Mouse (Mus musculus) cerebellum, postnatal 36 days (tissue): ENCODE data around the gene Hnrnpl.
A peak's percentile ranks its signal among the peaks of the same experiment; 100 is the strongest.

Experiments
- DNase-seq, 2 experiments: peaks; one replicate each; pipeline ENCODE4 v3.0.0; 2021 to 2022; ENCODE audit warnings: mixed read lengths in 2 of 2

The Hnrnpl gene

DNA sequence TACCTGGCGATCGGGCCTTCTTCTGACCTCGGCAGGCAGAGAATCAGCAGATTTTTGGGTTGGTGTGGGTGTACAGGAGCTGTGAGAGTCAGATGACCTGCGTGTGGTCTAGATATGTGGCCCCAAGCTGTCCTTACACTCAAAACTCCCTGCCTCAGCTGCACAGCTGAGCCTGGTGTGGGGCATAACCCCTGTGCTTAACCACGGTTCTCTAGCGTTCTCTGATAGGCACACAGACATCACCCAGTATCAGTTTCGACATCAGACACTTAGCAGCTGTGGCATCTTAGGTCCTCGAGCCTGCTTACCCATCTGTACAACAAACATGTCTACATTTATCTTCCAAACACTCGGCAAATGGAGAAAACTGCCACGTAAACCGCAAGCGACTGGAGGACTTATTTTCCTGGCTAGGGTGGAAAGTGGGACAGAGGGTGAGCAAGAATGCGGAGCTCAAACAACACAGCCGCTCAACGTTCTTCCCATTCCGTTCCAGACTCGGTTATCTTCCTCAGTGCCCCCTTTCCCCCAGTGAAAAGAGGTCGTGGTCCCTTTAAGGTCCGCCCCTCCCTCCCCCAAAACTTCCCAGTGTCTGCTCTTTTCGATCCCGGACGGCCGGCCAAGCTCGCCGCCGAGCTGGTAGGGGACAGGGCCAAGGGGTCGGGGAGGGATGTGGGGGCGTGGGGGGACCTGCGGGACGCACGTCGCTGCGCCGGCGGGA, at the start of gene Hnrnpl:
Gene Hnrnpl, plus strand, starts transcription at position 321 of the 721 bp plus-strand sequence.
- DNase-seq: peak in 1 of 2 experiments; percentile 27

DNA sequence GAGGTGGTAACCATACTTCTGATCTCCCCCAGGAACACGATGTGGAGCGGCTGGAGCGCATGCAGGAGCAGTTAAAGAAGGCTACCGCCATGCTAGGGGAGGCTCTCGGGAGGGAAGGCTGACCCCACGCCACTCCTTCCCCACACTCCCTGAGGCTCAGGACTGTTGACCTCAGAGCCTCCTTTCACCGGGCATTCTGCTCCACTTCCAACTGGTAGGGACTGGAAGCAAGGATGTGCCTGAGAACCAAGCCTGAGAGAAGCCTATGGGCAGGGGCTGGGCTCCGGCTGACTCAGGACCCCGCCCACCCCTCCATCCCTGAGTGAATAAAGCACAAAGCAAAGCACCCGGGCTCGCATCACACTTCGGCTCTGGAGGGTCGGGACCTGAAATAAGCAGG, 49.7 kb upstream of the Hnrnpl start:
- no peak for DNase-seq

DNA sequence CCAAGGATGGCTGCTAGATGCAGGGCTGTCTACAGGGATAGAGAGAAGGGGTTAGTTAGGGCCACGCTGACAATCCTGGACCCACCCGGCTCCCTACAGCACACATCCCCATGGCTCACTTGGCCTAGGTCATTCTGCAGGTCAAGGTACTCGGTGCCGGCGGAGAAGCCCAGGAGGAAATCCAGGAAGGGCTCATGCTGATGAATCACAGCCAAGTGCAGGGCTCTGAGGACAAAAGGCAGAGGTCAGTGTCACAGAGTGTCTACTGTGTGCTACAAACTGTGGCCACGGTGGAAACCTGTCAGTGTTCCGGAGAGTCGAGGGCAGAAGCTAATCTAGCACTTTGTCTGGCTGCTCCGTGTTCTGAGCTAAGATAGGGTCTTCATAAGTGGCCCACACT, 46.4 kb upstream of the Hnrnpl start:
- DNase-seq: no peak

DNA sequence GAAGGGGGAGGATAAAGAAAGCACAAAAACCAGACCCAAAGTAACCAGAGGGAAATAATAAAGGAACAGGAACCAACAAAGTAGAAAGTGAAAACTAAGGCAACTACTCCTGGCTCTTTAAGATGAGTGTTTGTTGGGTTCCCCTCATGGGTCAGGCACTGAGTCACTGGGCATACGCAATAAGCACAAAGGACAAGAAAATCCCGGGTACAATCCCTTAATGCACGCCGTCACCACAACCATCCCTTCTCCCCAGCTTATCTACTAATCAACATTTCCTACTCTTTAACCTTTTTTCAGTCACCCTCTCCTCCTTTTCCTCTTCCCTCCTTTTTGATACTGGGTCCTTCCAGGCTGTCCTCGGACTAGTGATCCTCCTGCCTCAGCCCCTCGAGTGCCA, 43.1 kb upstream of the Hnrnpl start:
- no peak for DNase-seq

DNA sequence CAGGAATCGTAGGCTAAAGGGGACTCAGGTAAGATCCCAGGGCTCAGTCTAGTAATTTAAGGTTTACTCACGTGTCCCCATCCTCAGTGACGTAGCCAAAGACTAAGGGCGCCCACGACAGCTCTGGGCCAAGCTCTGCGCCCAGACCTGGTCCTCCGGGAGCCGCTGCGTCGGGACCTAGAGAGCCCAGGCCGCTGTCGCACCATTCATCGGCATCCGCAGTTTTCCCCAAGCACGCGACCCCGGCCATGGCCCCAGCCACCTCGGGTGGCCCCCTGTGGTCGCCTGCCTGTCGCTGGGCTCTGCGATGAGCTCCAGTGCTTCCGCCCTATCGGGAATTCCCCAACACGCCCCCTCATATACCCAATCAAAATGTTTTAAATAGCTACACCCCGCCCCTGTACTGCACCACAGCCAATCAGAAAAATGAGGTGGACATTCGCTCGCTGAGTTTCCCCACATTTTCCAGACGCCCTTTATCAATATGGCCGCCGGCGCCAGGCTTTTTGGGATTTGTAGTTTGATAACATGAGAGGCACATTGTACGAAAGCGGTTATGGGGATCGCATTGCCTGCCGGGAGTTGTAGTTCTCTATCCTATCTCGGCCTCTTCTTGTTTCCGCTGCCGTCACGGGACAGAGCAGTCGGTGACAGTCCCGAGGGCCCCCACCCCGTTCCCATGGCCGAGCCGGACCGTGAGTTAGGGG, 42.0 kb upstream of the Hnrnpl start, which contains the start of gene Sirt2:
Gene Sirt2, plus strand, starts transcription at position 563 of the 707 bp plus-strand sequence.
- peak; percentile 95 to 98 for DNase-seq

DNA sequence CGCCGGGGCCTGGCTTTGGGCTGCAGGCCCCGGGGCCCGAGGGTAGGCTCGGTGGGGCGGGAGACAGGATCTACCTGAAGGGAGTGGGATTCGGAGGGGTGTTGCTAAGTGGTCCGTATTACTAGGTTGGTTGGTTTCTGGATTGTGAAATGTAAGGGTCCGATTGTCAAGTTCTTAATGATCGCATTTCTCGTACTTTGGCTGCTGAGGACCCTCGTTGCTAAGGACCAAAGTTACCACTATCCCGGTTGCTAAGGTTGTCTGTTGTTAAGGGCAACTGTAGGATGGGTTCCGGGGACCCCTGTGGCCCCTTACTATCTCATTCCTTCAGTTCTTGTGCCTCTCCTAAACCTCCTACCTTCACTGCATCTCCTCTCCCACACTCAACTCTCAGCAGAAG, 41.4 kb upstream of the Hnrnpl start:
- DNase-seq: no peak

DNA sequence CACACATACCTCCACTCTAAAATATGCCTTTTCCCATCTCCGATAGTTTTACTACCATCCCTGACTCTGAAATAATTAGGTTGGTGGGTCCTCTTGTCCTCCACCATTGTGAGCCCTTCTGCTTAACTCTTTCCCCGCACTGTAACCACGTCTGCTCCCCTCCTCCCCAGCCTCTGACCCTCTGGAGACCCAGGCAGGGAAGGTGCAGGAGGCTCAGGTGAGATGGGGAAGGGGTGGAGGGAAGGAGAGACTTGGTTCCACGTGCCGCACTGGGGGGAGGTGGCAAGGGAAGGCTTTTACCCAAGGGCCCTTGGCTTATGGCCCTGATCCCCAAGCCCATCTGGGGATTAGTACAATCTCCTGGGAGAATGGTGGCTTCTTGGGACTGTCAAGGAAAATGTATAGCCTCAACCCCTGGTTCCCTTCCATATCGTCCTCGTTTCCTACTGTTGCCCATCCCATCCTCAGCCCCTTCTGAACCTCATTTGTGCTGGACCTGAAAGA, 40.8 kb upstream of the Hnrnpl start, which contains the start of gene Nfkbib:
Gene Nfkbib, minus strand, starts transcription at position 51 of the 504 bp plus-strand sequence.
- no peak for DNase-seq

DNA sequence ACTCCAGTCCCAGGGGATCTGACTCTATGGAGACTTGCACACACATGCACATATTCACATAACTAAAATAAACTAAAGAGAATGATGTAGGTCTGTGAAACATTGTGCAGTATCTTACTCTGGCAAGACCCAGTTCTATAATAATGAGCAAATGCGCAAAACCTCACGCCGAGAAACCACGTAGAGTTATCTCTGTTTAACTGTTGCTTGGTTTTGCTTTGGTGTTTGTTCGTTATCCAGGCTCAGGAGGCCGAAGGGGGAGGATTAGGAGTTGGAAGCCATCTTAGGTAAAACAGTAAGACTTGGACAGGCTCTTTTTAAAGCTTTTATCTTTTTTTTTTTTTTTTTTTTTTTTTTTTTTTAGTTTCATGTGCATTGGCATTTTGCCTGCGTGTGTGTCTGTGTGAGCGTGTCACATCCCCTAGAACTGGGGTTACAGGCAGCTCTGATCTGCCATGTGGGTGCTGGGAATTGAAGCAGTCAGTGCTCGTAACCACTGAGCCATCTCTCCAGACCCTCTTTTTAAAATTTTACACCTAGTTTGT, 38.9 kb upstream of the Hnrnpl start:
- no peak for DNase-seq

DNA sequence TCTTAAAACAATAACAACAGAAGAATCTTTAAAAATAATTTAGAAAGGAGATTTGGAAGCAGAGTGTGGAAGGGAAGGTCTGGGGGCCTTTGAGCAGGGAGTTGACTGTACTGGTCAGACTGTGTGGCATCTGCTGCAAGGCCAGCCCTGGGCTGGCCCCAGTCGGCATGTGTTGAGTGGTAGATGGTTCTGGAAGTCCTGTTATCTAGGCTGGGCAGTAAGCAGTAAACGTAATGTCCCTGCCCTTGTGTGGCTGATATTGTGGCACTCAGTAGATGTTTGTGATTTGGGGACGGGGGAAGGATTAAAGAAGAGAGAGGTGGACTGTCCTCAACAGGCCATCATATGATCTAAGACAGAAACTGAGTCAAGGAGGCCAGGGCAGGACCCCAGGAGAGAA, 38.0 kb upstream of the Hnrnpl start:
- no peak for DNase-seq

DNA sequence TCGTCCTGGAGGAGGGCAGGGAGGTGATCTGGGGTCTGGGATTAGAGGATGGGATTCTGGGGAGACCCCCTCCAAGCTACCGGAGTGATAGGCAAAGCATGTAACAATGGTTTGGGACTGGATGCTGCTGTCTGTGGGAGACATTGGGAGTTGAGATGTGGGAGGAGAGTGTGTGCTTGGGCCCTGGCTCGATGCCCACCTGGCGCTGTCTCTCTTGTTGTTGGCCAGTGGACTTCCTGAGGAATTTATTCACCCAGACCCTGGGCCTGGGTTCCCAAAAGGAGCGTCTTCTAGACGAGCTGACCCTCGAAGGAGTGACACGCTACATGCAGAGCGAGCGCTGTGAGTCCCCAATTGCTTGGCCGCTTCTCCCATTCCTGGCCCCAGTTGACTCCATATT, 36.5 kb upstream of the Hnrnpl start:
- DNase-seq: peak in 1 of 2 experiments; percentile 38

DNA sequence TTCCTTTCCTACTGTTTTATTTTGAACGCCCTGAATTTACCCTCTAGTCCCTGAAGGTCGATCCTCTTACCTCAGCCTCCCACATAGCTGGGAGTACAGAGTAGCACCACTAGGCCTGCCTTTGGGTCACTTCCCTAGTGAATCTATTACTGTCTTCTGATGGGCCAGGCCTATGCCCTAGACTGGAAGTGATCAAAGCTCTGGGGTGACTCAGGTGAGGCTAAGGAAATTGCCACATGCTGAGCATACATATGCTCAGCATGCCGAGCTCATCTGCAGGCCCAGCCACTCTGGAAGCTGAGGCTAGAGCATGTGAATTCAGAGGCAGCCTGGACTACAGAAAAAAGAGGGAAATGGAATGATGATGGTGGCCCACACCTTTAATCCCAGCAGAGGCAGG, 35.2 kb upstream of the Hnrnpl start:
- no peak for DNase-seq

DNA sequence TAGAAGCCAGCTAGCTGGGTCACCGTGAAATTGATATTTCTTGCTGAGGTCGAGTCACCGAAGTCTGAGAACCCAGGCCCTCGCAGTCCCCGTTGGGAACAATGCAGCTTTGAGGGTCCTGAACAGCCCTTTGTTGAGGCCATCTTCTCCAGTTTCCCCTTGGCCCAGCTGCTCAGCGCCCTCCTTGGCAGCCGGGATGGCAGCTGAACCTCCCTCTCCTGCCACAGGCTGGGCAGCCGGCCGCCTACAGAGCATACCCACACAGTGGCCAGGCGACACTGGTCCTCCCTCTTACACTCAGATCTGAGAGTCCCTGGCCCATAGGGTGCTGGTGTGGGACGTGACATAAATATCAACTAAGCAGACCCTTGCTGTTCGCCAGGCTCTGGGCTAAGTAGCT, 34.2 kb upstream of the Hnrnpl start:
- no peak for DNase-seq

DNA sequence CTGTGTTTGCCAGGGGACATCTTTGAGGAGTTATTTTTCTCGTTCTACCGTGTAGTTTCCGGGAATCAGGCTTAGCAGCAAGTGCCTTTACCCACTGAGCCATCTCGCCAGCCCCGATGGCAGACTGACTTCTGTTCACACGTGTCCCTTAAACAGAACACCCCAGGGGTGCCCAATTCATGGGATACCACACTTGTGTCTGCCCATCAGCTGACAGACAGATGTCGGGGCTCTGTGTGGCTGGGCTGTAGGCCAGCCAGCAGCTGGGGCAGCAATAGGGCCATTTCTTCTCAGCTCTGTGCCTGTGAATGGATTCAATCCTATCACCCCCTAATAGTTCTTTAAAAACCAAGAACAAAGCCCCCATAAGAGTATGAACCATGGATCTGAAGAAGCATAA, 33.2 kb upstream of the Hnrnpl start:
- no peak for DNase-seq

DNA sequence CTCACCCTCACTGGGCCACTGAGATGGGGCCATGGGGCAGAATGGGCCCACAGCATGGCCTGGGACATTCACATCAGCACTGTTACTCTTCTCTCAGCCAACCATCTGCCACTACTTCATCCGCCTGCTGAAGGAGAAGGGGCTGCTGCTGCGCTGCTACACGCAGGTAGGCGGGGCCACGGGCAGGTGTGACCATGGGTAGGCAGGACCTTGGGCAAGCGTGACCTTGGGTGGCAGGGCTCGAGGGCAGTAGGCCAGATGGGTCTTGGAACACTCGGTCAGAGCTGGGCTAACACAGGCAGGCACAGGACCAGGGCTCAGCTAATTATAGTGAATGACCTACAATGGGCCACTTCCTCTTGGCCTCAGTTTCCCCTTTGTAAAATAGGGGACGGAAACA, 29.5 kb upstream of the Hnrnpl start:
- no peak for DNase-seq

DNA sequence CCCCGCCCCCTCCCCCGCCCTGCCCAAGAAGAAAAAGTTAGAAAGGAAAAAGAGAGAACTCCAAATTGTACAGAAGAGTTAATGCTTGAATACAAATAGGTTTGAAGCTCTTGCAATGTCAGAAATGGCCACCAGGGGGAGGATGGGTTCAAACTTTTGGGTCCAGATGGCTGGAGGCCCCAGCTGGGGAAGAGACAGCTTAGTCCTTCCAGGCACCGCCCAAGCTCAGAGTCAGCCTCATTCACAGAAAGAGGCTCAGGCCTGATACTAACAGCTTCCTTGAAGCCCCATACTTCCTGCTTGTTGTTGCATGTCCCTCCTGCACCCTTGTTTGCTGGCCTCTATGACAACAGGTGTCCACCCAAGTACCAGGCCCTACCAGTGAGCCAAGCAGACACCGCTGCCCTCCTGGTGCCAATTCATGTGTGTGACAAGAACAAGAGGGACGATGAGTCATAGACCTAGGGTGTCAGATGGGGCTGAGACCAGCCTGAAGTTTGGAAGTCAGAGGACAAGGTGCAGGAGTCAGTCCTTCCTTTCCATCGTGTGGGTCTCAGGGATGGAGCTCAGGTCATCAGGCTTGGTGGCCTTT, 28.2 kb upstream of the Hnrnpl start:
- peak; percentile 91 to 95 for DNase-seq

DNA sequence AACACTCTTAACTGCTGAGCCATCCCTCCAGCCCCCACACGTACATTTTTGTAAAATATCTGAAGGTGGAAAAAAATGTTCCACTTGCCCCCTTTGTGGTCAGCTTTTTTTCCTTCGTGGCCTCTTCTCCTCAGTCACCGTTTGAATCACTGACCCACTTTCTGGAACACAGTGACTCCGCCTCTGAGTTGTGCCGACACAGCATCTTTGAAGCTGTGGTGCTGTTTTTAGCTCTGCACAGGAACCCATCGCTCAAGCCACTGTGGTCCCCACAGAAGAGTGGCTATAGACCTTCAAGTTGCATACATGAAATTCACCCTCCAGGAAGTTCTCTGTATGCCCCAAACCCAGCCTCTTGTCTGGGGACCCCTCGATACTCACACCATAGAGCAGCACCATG, 27.5 kb upstream of the Hnrnpl start:
- DNase-seq: peak in 1 of 2 experiments; percentile 27

DNA sequence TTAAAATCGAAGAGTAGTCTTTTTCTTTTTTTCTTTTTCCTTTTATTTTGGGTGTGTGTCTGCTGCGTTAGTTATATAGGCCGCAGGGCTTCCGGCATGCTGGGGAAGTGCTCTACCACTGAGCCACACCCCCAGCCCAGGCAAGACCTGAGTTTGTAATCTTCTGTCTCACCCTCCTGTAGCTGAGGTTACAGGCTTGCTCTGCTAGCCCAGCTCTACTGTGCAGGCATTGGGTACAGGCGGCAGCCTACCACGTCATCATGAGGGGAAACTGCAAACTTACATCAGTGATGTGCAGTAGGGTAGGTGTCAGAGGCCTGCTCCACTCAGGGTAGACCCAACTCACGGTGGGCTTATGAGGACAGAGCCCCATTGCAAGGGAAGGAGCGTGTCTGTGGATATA, 27.1 kb upstream of the Hnrnpl start:
- DNase-seq: no peak

DNA sequence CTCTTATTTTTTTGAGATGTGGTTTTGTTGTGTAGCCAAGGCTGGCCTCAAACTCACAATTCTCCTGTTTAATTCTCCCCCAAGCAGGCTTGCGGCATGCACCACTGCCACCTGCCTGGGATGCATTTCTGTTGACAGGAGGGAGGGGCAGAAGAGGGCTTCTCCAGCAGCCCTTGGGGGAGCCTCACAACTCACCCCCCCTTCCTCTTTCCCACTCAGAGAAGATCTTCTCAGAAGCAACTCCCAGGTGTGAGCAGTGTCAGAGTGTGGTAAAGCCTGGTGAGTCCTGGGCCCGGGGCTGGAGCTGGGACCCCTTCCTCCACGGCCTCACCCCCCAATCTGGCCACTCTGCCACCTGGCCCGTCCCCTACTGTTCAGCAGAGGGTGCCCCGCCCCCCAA, 23.2 kb upstream of the Hnrnpl start:
- no peak for DNase-seq

DNA sequence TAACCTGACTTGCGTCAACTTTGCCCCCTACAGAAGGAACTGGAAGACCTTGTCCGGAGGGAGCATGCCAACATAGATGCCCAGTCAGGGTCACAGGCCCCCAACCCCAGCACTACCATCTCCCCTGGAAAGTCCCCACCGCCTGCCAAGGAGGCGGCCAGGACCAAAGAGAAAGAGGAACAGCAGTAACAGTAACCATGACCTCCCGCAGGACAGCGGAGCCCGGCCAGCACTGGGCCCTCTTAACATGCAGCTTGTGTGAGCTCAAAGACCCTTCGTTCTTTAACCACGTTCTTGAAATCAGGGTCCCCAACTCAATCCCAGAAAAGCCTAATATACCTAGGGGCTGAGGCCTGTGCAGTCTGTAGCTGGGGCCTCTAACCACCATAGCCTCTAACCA, 20.5 kb upstream of the Hnrnpl start:
- DNase-seq: no peak

DNA sequence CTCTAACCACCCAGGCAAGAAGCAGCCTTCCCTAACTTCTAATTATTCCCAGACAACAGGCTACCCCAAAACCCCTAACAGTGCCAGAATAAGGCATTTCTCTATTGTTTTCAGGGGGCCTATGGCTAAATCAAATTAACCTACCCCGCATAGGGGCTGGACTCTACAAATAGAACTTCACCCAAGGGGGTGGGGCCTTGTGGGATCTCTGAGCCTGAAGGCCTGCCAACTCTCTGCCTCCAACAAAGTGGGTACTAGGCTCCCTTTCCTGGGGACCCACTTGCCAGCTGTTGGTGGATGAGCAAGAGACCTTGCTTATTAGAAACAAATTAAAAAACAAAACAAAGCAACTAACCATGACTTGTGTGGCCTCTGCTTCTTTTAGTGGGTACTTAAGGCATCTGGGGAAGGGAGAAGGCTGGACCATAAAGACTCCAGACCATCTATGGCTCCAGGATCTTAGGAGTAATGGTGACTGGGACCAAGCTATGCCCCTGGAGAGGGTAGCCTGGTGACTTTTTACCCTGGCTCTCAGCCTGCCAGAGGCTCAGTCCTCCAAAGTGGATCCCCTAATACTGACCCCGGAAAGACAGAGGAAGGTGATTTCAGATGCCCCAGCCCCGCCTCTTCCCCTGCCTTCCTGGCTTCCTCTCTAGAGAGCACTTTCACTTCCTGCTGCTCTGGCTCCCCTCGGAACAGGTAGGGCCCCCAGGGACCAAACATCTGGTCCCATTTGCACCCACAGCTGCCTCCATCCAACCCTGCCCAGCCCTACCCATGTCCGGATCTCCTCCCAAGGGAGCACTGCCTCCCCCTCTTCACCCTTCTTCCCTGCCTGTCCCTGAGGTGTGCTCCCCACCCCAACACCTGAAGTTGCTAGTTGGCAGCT, 19.8 kb upstream of the Hnrnpl start, which contains the start of gene Rinl:
Gene Rinl, plus strand, starts transcription at position 663 of the 889 bp plus-strand sequence.
- DNase-seq: no peak

DNA sequence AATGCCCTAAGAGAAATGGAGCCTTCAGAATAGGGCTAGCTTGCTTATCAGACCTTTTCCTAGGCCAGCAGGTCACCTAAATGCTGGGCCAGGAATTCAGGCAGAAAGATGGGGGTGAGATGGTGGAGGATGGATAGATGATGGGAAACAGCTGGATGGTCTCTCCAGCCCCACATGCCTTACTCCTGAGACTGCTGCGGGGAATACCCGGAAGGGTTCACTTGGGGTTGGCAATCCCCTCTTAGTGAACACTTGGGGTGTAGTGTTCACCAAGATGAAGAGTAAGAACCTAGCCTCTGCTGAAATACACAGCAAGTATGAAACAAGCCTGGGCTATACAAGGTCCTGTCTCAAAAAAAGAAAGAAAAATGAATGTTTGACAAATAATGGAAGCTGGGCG, 19.1 kb upstream of the Hnrnpl start:
- no peak for DNase-seq
